Mouse (Mus musculus): ENCODE data around the gene Usp42. TPM values are rescaled to one million over a fixed set of nuclear protein-coding genes. Genes with fewer than 3 reads are reported as not detected.

Usp42 gene
- polyA plus RNA-seq, 1 experiment from 2014 or later: 17.2 TPM

- WGBS: 82% methylated on average over 7 of the region's 7 CpGs
- H3K27ac ChIP-seq: no peak overlapping the region
Measured at GRCm38 (mm10) chr5:143706822-143707200, 25.3 kb downstream of the Usp42 start.

GRCm38 (mm10) chr5:143706030-143706821 lies 25.9 kb downstream of the Usp42 start:
- no peak overlapping the region for H3K9ac ChIP-seq
- peaks cover 28% of the 10 kb centered on the region for H3K36me3 ChIP-seq
- H3K4me2 ChIP-seq: no peak overlapping the region
- H3K9me3 ChIP-seq: no peaks in the 10 kb centered on the region
- H3K4me3 ChIP-seq (replicated peaks): no peak overlapping the region
- no peaks in the 10 kb centered on the region for H3K4me1 ChIP-seq
- 66% methylated on average over 9 of the region's 9 CpGs for WGBS
- no peaks in the 10 kb centered on the region for H3K27me3 ChIP-seq (replicated peaks)
- peak; percentile 59; the same call in 1 of the 2 replicates for ATAC-seq (ENCODE audit: insufficient read depth, low FRiP score, low read depth)
- H3K27ac ChIP-seq: 0 out of 2 replicates have a peak overlapping the region, but pooled peaks have one; percentile 18

More at GRCm38 (mm10) chr5:143706822-143707200, 25.3 kb downstream of the Usp42 start:
- Histone ChIP-seq H3K27me3 (replicated peaks) (no peaks in the 10 kb centered on the region), H3K9me3 (no peaks in the 10 kb centered on the region), H3K36me3 (peaks cover 22% of the 10 kb centered on the region), H3K9ac (no peak overlapping the region), H3K4me1 (no peaks in the 10 kb centered on the region), H3K4me3 (replicated peaks) (no peak overlapping the region), H3K4me2 (no peak overlapping the region)
- ATAC-seq (ENCODE audit: insufficient read depth, low FRiP score, low read depth): 0 out of 2 replicates have a peak, but pooled peaks have one; percentile 1

GRCm38 (mm10) chr5:143705659-143705982 lies 26.5 kb downstream of the Usp42 start:
- Histone ChIP-seq H3K27ac (0 out of 2 replicates have a peak overlapping the region, but pooled peaks have one; percentile 18), H3K9ac (no peak overlapping the region), H3K36me3 (peaks cover 31% of the 10 kb centered on the region), H3K27me3 (replicated peaks) (no peaks in the 10 kb centered on the region), H3K4me1 (no peaks in the 10 kb centered on the region), H3K9me3 (no peaks in the 10 kb centered on the region), H3K4me3 (replicated peaks) (no peak overlapping the region), H3K4me2 (no peak overlapping the region)
- 52% methylated on average over 1 of the region's 1 CpGs for WGBS
- no peak for ATAC-seq (ENCODE audit: insufficient read depth, low FRiP score, low read depth)

DNA sequence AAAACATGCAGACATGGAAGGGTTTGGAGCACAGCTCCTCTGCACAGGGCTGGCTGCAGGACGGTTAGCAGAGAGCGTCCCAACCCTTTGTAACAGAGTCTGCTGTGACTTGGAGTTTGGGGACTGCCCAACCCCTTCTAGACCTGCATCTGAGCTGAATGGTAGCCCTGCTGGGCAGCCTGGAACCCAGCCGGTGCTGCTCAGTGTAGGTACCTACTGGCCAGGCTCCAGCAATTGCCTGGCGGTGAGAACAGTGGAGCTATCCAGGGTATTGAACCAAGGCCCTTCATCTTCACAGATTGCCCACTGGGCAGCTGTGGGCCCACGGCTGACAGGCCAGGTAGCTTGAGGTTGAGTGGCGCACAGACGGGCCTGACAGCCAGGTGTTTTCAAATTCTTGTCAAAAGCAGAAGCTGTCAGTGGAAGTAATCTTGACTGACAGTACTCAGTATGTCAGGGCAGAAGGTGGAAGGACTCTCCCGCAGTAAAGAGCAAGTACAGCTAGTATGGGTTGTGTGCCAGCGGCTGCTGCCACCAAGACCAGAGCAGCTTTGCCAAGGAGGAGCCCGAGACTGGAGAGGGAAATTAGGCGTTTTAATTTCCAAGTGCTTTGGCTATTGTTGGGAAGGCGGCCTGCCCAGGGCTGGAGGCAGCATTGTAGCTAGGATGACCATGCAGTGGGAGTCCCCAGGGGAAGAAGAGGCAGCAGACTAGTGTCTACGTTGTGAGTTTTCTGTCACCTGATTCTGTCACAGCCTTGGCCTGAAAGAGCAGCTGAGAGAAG lies 27.0 kb downstream of the Usp42 start:
- 80% methylated on average over 13 of the region's 13 CpGs for WGBS
- Histone ChIP-seq H3K36me3 (peaks cover 31% of the 10 kb centered on the region), H3K9me3 (no peaks in the 10 kb centered on the region), H3K4me1 (no peaks in the 10 kb centered on the region), H3K27me3 (replicated peaks) (no peaks in the 10 kb centered on the region), H3K27ac (0 out of 2 replicates have a peak overlapping the region, but pooled peaks have one; percentile 18), H3K4me3 (replicated peaks) (no peak overlapping the region), H3K9ac (no peak overlapping the region), H3K4me2 (no peak overlapping the region)
- ATAC-seq (ENCODE audit: insufficient read depth, low FRiP score, low read depth): no peak

GRCm38 (mm10) chr5:143701074-143701473 lies 31.0 kb downstream of the Usp42 start:
- peaks cover 22% of the 10 kb centered on the region; the same call in 1 of the 2 replicates for H3K36me3 ChIP-seq
- ATAC-seq (ENCODE audit: insufficient read depth, low FRiP score, low read depth): no peak
- 87% methylated on average over 10 of the region's 10 CpGs for WGBS
- H3K4me2 ChIP-seq: no peak overlapping the region
- no peaks in the 10 kb centered on the region for H3K27me3 ChIP-seq (replicated peaks)
- no peaks in the 10 kb centered on the region for H3K4me1 ChIP-seq
- H3K27ac ChIP-seq: no peak overlapping the region
- H3K4me3 ChIP-seq (replicated peaks): no peak overlapping the region
- no peak overlapping the region for H3K9ac ChIP-seq
- no peaks in the 10 kb centered on the region for H3K9me3 ChIP-seq

GRCm38 (mm10) chr5:143700247-143700646 lies 31.8 kb downstream of the Usp42 start:
- Histone ChIP-seq H3K27ac (no peak overlapping the region), H3K4me2 (no peak overlapping the region), H3K4me3 (replicated peaks) (no peak overlapping the region), H3K9ac (no peak overlapping the region), H3K9me3 (no peaks in the 10 kb centered on the region), H3K27me3 (replicated peaks) (no peaks in the 10 kb centered on the region), H3K4me1 (no peaks in the 10 kb centered on the region), H3K36me3 (peaks cover 22% of the 10 kb centered on the region; the same call in 1 of the 2 replicates)
- ATAC-seq (ENCODE audit: insufficient read depth, low FRiP score, low read depth): peak; percentile 94
- 89% methylated on average over 5 of the region's 5 CpGs for WGBS

DNA sequence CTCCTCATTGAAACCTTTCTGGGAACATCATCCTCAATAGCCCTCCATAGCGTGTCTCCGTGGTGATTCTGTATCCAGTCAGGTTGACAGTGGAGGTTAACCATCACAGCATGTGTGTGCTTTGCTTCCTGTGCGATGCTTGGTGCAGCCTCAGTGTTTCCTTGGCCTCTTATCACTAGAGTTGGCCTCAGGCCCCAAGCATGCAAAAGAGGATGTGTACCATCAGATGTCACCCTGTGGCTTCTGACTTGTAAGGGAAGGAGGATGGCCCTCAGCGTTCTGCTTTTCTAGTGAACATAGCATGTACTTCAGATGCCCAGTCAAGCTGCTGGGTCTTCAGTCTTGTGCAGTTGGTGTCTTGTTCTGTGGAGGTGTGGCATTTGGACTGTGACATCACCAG lies 33.6 kb downstream of the Usp42 start:
- H3K9ac ChIP-seq: no peak overlapping the region
- H3K27me3 ChIP-seq (replicated peaks): no peaks in the 10 kb centered on the region
- H3K4me1 ChIP-seq: no peaks in the 10 kb centered on the region
- no peak overlapping the region for H3K4me3 ChIP-seq (replicated peaks)
- WGBS: 87% methylated on average over 4 of the region's 4 CpGs
- no peaks in the 10 kb centered on the region for H3K9me3 ChIP-seq
- ATAC-seq (ENCODE audit: insufficient read depth, low FRiP score, low read depth): no peak
- H3K27ac ChIP-seq: no peak overlapping the region
- peaks cover 22% of the 10 kb centered on the region; the same call in 1 of the 2 replicates for H3K36me3 ChIP-seq
- H3K4me2 ChIP-seq: no peak overlapping the region

- H3K4me3 ChIP-seq (replicated peaks): no peak overlapping the region
- H3K27ac ChIP-seq: no peak overlapping the region
- H3K4me2 ChIP-seq: no peak overlapping the region
- H3K9ac ChIP-seq: no peak overlapping the region
- no peaks in the 10 kb centered on the region for H3K9me3 ChIP-seq
- no peaks in the 10 kb centered on the region for H3K4me1 ChIP-seq
- WGBS: 61% methylated on average over 3 of the region's 3 CpGs
- peaks cover 21% of the 10 kb centered on the region; the same call in 1 of the 2 replicates for H3K36me3 ChIP-seq
- H3K27me3 ChIP-seq (replicated peaks): no peaks in the 10 kb centered on the region
- no peak for ATAC-seq (ENCODE audit: insufficient read depth, low FRiP score, low read depth)
Measured at GRCm38 (mm10) chr5:143696323-143696722, 35.8 kb downstream of the Usp42 start.

DNA sequence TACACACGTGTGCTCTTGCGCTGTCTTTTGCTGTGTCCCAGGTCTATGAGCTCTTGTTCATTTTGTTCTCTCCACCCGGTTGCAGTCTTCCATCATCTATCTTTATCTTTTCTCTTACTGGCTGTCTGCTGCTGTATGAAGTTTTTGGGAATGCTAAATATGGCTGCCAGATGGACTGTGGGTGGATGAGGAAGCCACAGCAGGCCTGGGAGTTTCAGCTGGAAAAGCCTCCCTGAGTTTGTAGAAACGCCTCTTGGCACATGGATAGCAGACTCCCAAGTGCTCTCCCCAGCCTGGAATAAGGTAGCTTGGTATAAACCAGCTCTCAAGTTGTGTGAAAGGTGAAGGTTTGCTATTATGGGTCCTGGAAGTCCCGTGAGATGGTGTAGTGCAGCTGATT lies 41.2 kb downstream of the Usp42 start:
- Histone ChIP-seq H3K36me3 (peaks cover 24% of the 10 kb centered on the region), H3K27me3 (replicated peaks) (no peaks in the 10 kb centered on the region), H3K9ac (no peak overlapping the region), H3K4me3 (replicated peaks) (no peak overlapping the region), H3K4me2 (no peak overlapping the region), H3K4me1 (no peaks in the 10 kb centered on the region), H3K9me3 (no peaks in the 10 kb centered on the region), H3K27ac (no peak overlapping the region)
- 93% methylated on average over 5 of the region's 5 CpGs for WGBS
- ATAC-seq (ENCODE audit: insufficient read depth, low FRiP score, low read depth): no peak

DNA sequence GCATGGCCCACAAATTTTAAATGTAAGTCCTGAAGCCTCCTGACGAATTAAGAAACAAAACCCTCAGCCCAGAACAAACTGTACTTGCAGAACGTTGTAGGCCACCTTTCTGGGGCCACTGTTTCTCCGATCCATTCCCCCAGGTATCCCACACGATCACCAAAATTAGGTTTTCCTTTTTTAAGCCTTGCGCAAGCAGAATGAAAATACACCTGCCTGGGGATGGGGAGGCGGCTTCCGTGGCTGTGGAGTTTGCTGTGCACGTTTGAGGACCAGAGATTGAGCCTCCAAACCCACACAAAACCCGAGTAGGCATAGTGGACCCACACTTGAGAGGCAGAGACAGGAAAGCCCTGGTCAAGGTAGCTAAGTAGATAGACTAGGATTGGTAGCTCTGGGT lies 41.7 kb downstream of the Usp42 start:
- WGBS: 89% methylated on average over 9 of the region's 9 CpGs

DNA sequence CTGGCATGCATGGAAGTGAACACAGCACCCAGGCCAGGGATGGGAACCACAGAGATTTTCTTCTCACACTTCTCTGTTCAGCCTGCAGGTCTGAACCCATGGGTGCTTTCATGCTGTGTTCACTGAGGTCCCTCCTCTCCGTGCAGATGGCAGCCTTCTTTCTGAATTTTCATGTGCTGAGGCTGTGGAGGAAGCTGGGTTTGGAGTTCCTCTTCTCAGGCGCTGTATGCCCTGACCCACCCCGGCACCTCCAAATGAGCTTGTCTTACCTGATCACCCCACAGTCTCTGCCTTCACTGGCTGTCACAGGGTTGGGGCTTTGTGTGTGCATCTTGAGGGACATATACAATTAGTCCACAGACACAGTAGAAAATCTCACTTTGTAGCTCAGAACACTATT lies 44.5 kb downstream of the Usp42 start:
- ATAC-seq (ENCODE audit: insufficient read depth, low FRiP score, low read depth): no peak
- Histone ChIP-seq H3K4me2 (no peak overlapping the region), H3K9ac (no peak overlapping the region), H3K4me1 (no peaks in the 10 kb centered on the region), H3K9me3 (no peaks in the 10 kb centered on the region), H3K27me3 (replicated peaks) (no peaks in the 10 kb centered on the region), H3K4me3 (replicated peaks) (no peak overlapping the region), H3K36me3 (peaks cover 19% of the 10 kb centered on the region), H3K27ac (no peak overlapping the region)
- WGBS: 84% methylated on average over 3 of the region's 3 CpGs

More for the DNA sequence above, 41.7 kb downstream of the Usp42 start:
- no peak overlapping the region for H3K27ac ChIP-seq
- no peak overlapping the region for H3K4me3 ChIP-seq (replicated peaks)
- no peaks in the 10 kb centered on the region for H3K9me3 ChIP-seq
- H3K4me1 ChIP-seq: no peaks in the 10 kb centered on the region
- H3K4me2 ChIP-seq: no peak overlapping the region
- H3K9ac ChIP-seq: no peak overlapping the region
- ATAC-seq (ENCODE audit: insufficient read depth, low FRiP score, low read depth): no peak
- H3K27me3 ChIP-seq (replicated peaks): no peaks in the 10 kb centered on the region
- H3K36me3 ChIP-seq: peaks cover 24% of the 10 kb centered on the region

- Histone ChIP-seq H3K4me1 (no peaks in the 10 kb centered on the region), H3K27me3 (replicated peaks) (no peaks in the 10 kb centered on the region), H3K9me3 (no peaks in the 10 kb centered on the region), H3K36me3 (peaks cover 14% of the 10 kb centered on the region), H3K4me3 (replicated peaks) (no peak overlapping the region), H3K27ac (no peak overlapping the region), H3K4me2 (no peak overlapping the region), H3K9ac (no peak overlapping the region)
- no peak for ATAC-seq (ENCODE audit: insufficient read depth, low FRiP score, low read depth)
- WGBS: 85% methylated on average over 3 of the region's 3 CpGs
Measured at GRCm38 (mm10) chr5:143686456-143686855, 45.6 kb downstream of the Usp42 start.

All from stomach, embryonic 15.5 days (tissue).